Comparison of ENCODE assay signal across 22 mouse cellular contexts in the genomic region with DNA sequence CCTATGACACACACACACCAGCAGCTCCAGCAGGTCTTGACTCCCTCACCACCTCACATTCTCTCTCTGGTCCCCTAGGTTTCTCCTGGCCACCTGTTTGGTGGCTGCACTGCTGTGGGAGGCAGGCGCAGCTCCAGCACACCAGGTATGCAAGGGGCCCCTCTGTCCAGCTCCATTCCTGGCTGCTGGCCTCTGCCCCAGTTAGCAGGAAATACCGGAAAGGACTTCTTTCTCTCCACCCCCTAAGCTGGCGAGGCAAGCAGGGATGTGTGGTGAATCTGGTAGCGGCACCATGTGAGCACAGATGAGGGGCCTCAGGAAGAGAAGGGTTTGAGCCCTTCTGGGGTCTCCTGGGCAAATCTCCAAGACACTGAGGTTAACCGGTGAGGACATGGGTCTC. TPM values are rescaled to one million over a fixed set of nuclear protein-coding genes. Genes with fewer than 3 reads are reported as not detected.
A peak's percentile ranks its signal among the peaks of the same experiment; 100 is the strongest.
DNase-seq lines count a peak whose midpoint lies in the region; ATAC-seq and TF ChIP-seq lines count a peak whose summit lies in the region.
"Had no signal": no experiment of that assay in that cellular context is flagged by ENCODE, and none has a peak within 500 bp of the region (broad histone marks: within the 10 kb centered on the region; RNA-seq: fewer than 3 reads in every experiment).

No protein-coding gene starts in this region.

- H3K36me3 ChIP-seq in heart, embryonic 13.5 days: peaks cover 28% of the 10 kb centered on the region
- no peaks in the 10 kb centered on the region for H3K36me3 ChIP-seq in kidney, postnatal 0 days (ENCODE audit: insufficient read depth, low read length)

- no peak for ATAC-seq in heart, embryonic 13.5 days (ENCODE audit: extremely low read depth, insufficient number of reproducible peaks, low FRiP score, low TSS enrichment)
- peak; percentile 67; the same call in 1 of the 2 replicates for ATAC-seq in kidney, postnatal 0 days (replicated peaks; ENCODE audit: low FRiP score, low read depth)
- ATAC-seq: forebrain, embryonic 13.5 days; lung, postnatal 0 days had no signal

- H3K27me3 ChIP-seq in heart, embryonic 13.5 days (replicated peaks): no peaks in the 10 kb centered on the region
- no peaks in the 10 kb centered on the region for H3K27me3 ChIP-seq in kidney, postnatal 0 days (ENCODE audit: insufficient read depth, low read length)
- H3K27me3 ChIP-seq: CH12.LX; forebrain, embryonic 13.5 days had no signal

- no peaks in the 10 kb centered on the region for H3K9me3 ChIP-seq in heart, embryonic 13.5 days
- no peaks in the 10 kb centered on the region for H3K9me3 ChIP-seq in kidney, postnatal 0 days (replicated peaks; ENCODE audit: low read length)
- H3K9me3 ChIP-seq: forebrain, embryonic 13.5 days; heart, embryonic 10.5 days had no signal

- no peak for TF ChIP-seq CTCF in kidney, postnatal 0 days (IDR thresholded peaks at IDR 0.05; ENCODE audit: low read depth)

- no peak overlapping the region for H3K27ac ChIP-seq in heart, embryonic 13.5 days (replicated peaks)
- H3K27ac ChIP-seq in kidney, postnatal 0 days: peak overlapping the region; percentile 51; the same call in 1 of the 2 replicates
- H3K27ac ChIP-seq: forebrain, embryonic 13.5 days; heart, embryonic 10.5 days had no signal

- H3K4me2 ChIP-seq in heart, embryonic 13.5 days: peak overlapping the region; percentile 11; the same call in 1 of the 2 replicates
- no peak overlapping the region for H3K4me2 ChIP-seq in kidney, postnatal 0 days (ENCODE audit: low read length)
- H3K4me2 ChIP-seq: forebrain, embryonic 13.5 days had no signal

- H3K4me3 ChIP-seq in heart, embryonic 13.5 days: no peak overlapping the region
- H3K4me3 ChIP-seq in kidney, postnatal 0 days (replicated peaks; ENCODE audit: low read depth, low read length): no peak overlapping the region
- H3K4me3 ChIP-seq: forebrain, embryonic 13.5 days; heart, embryonic 10.5 days had no signal

- peak overlapping the region; percentile 45; the same call in 1 of the 2 replicates for H3K9ac ChIP-seq in heart, embryonic 13.5 days
- H3K9ac ChIP-seq in kidney, postnatal 0 days (ENCODE audit: low read depth, low read length): no peak overlapping the region
- H3K9ac ChIP-seq: forebrain, embryonic 13.5 days had no signal

- 36% methylated on average over 5 of the region's 5 CpGs for WGBS in heart, embryonic 13.5 days
- 35% methylated on average over 5 of the region's 5 CpGs for WGBS in kidney, postnatal 0 days

- DNase-seq in heart, postnatal 4 days: no peak
- peak; percentile 7 for DNase-seq in kidney, postnatal 0 days (ENCODE audit: low spot score)
- DNase-seq in kidney, adult 8-10 months: no peak
- peak; percentile 53 for DNase-seq in urinary bladder, postnatal 36 days (ENCODE audit: low spot score in 2 of 2)
- no peak for DNase-seq in urinary bladder, postnatal 25 days (ENCODE audit: low spot score)
- no peak for DNase-seq in right cerebral cortex, postnatal 10 days (ENCODE audit: low spot score in 2 of 2)
- DNase-seq in natural killer cell, adult 2 months (ENCODE audit: low spot score in 2 of 2): no peak
- DNase-seq: cerebellum, postnatal 10 days; gastrocnemius, postnatal 25 days; layer of hippocampus, postnatal 36 days; midbrain, embryonic 14.5 days; retina, postnatal 1 day had no signal

- H3K4me1 ChIP-seq in heart, embryonic 13.5 days: peaks cover 12% of the 10 kb centered on the region
- no peaks in the 10 kb centered on the region for H3K4me1 ChIP-seq in kidney, postnatal 0 days (replicated peaks; ENCODE audit: insufficient read depth, low read length)

RNA-seq across cellular contexts. Expression of gene Prap1, which starts 1.8 kb away (rescaled TPM):
- 0.33 TPM in 1 of 2 replicates, not detected in the other for polyA plus RNA-seq in heart, embryonic 13.5 days (2015; fragmentation: Nextera tagmentation; extraction: Ambion mirVana)
- not detected for total RNA-seq in heart, postnatal 4 days (2021)
- 3.9 and 6.2 TPM in 2 replicates for polyA plus RNA-seq in kidney, postnatal 0 days (2015; fragmentation: Nextera tagmentation; extraction: Ambion mirVana)
- total RNA-seq: adrenal gland, adult 18-20 months; CH12.LX; gastrocnemius, postnatal 25 days; layer of hippocampus, postnatal 36 days; left cerebral cortex, postnatal 36 days; liver, adult 2 months; megakaryocyte progenitor cell, adult 5-6 weeks had no signal
- polyA plus RNA-seq: forebrain, embryonic 13.5 days; heart, embryonic 10.5 days; hindbrain, embryonic 16.5 days; liver, adult 2 months; lung, postnatal 0 days; midbrain, embryonic 14.5 days had no signal

RNA-seq across cellular contexts. Expression of gene Fuom, which starts 7.3 kb away (rescaled TPM):
- polyA plus RNA-seq in heart, embryonic 13.5 days (2015; fragmentation: Nextera tagmentation; extraction: Ambion mirVana): 74.4 and 80.9 TPM in 2 replicates
- 100 to 1,000 TPM; 106 to 119 TPM for total RNA-seq in heart, postnatal 4 days (2021)
- polyA plus RNA-seq in kidney, postnatal 0 days (2015; fragmentation: Nextera tagmentation; extraction: Ambion mirVana): 86.8 and 88.4 TPM in 2 replicates

RNA-seq across cellular contexts. Expression of gene Caly, which starts 12.6 kb away (rescaled TPM):
- 0.25 and 0.66 TPM in 2 replicates for polyA plus RNA-seq in heart, embryonic 13.5 days (2015; fragmentation: Nextera tagmentation; extraction: Ambion mirVana)
- total RNA-seq in heart, postnatal 4 days (2021): under 1 TPM in 1 of 2 experiments, not detected in 1; 0.34 TPM
- polyA plus RNA-seq in kidney, postnatal 0 days (2015; fragmentation: Nextera tagmentation; extraction: Ambion mirVana): 0.89 and 1.1 TPM in 2 replicates
- total RNA-seq: CH12.LX; gastrocnemius, postnatal 25 days; liver, adult 2 months; megakaryocyte progenitor cell, adult 5-6 weeks had no signal

RNA-seq across cellular contexts. Expression of gene Paox, which starts 20.6 kb away (rescaled TPM):
- polyA plus RNA-seq in heart, embryonic 13.5 days (2015; fragmentation: Nextera tagmentation; extraction: Ambion mirVana): 10.9 and 14.4 TPM in 2 replicates
- 1 to 10 TPM; 4.5 TPM for total RNA-seq in heart, postnatal 4 days (2021)
- polyA plus RNA-seq in kidney, postnatal 0 days (2015; fragmentation: Nextera tagmentation; extraction: Ambion mirVana): 21.0 and 22.9 TPM in 2 replicates

RNA-seq across cellular contexts. Expression of gene Echs1, which starts 21.3 kb away (rescaled TPM):
- 169 and 182 TPM in 2 replicates for polyA plus RNA-seq in heart, embryonic 13.5 days (2015; fragmentation: Nextera tagmentation; extraction: Ambion mirVana)
- 100 to 1,000 TPM; 190 to 210 TPM for total RNA-seq in heart, postnatal 4 days (2021)
- 236 and 241 TPM in 2 replicates for polyA plus RNA-seq in kidney, postnatal 0 days (2015; fragmentation: Nextera tagmentation; extraction: Ambion mirVana)

Comparison
In these comparisons a context has a peak if more than half of its experiments do, and no peak if none do; other contexts are left out.
1. DNase-seq: peak in kidney, postnatal 0 days (single experiment) and urinary bladder, postnatal 36 days (2 of 2); none in heart, postnatal 4 days (single experiment), kidney, adult 8-10 months (0 of 2), urinary bladder, postnatal 25 days (single experiment), right cerebral cortex, postnatal 10 days (0 of 2) and natural killer cell, adult 2 months (0 of 2).